Mouse (Mus musculus) liver, adult 2 months (tissue): ENCODE results near the gene Nlgn3. TPM values are rescaled to one million over a fixed set of nuclear protein-coding genes. Genes with fewer than 3 reads are reported as not detected.

Source experiments
- DNase-seq: peaks from one replicate; pipeline ENCODE4 v3.0.0-alpha.2; 2011; ENCODE audit warnings: low read depth, low spot score; ENCODE audit errors: extremely low read depth
- H3K27ac ChIP-seq: fragments of 200-500 bp; replicated peaks from 2 replicates; pipeline ENCODE4 v1.5.1; 2012; ENCODE audit warnings: low read depth, mild to moderate bottlenecking, control low read depth, inconsistent platforms, low read length; ENCODE audit not compliant: insufficient read depth
- H3K27me3 ChIP-seq: fragments of 200-500 bp; 2 replicates; pipeline ENCODE4 v1.6.1; 2012; ENCODE audit warnings: mild to moderate bottlenecking, moderate library complexity, low read length, inconsistent platforms; ENCODE audit not compliant: control insufficient read depth, insufficient read depth
- H3K36me3 ChIP-seq: fragments of 200-500 bp; 2 replicates; pipeline ENCODE4 v1.6.1; 2012; ENCODE audit warnings: low read length, inconsistent platforms; ENCODE audit not compliant: control insufficient read depth, insufficient read depth
- H3K4me1 ChIP-seq: fragments of 200-500 bp; 2 replicates; pipeline ENCODE4 v1.6.1; 2011; ENCODE audit warnings: low read length; ENCODE audit not compliant: control insufficient read depth, insufficient read depth
- H3K4me3 ChIP-seq: fragments of 200-500 bp; 2 replicates; pipeline ENCODE4 v1.5.1; 2011; ENCODE audit warnings: low read depth, mild to moderate bottlenecking, control low read depth, low read length, moderate library complexity; ENCODE audit not compliant: insufficient read depth
- H3K79me2 ChIP-seq: fragments of 200-500 bp; 2 replicates; pipeline ENCODE4 v1.6.1; 2012; ENCODE audit warnings: inconsistent platforms, mild to moderate bottlenecking, low read length, moderate library complexity; ENCODE audit not compliant: control insufficient read depth, insufficient read depth
- H3K9ac ChIP-seq: fragments of 200-500 bp; 2 replicates; pipeline ENCODE4 v1.6.1; 2012; ENCODE audit warnings: low read depth, mild to moderate bottlenecking, control low read depth, inconsistent platforms, low read length
- CTCF ChIP-seq: fragments of 200-500 bp; IDR thresholded peaks from 2 replicates; pipeline ENCODE4 v1.5.1; 2011; ENCODE audit warnings: low read depth, low read length, control low read depth
- POLR2A ChIP-seq: fragments of 200-500 bp; IDR thresholded peaks from 2 replicates; pipeline ENCODE4 v1.6.1; 2011; ENCODE audit warnings: low read length, control low read depth; ENCODE audit not compliant: insufficient read depth; ENCODE audit errors: extremely low read depth
- WGBS: fragments of 180-500 bp; shearing (Covaris S2); methylation state at CpG from one replicate; pipeline ENCODE4 v1.1.7; 2018; 5-methylcytosine and 5-hydroxymethylcytosine counted together
- polyA plus RNA-seq: library from polyadenylated mRNA; depleted of rRNA; stranded (reverse); fragments of >200 nt; gene quantifications from 2 replicates; pipeline ENCODE4 v1.2.3, GENCODE M21; 2012; rRNA removed
- total RNA-seq: library from RNA; depleted of rRNA; stranded (reverse); fragments of >200 nt; gene quantifications from 2 replicates; pipeline ENCODE4 v1.2.3, GENCODE M21; 2014; rRNA removed

Gene Nlgn3
- total and polyA plus RNA-seq, 2 experiments: under 0.01 to 0.01 TPM

DNA sequence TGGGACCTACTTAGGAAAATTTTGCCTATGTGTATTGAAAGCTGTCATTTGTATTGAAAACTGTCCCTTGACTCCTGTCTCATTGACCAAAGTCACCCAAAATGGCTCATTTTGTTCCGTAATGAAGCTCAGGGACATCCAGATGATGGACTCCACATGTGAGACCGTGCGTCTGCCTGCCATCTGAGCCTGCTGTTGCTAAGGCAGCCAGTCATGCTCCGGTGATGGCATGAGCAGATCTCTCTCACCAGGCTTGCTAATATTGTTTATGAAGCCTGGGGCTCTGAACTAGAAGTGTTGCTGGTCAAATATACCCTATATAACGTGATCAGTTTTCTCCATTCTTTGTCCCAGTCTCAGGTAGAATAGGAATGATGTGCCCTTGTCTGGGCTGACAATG lies 74.0 kb downstream of the Nlgn3 start:
- whole genome bisulfite sequencing: 87% methylated on average over 5 of the region's 5 CpGs

More for the DNA sequence above, 74.0 kb downstream of the Nlgn3 start:
- Histone ChIP-seq H3K27me3 (no peaks in the 10 kb centered on the region), H3K27ac (peak overlapping the region; percentile 40; the same call in 1 of the 2 replicates), H3K36me3 (no peaks in the 10 kb centered on the region), H3K9ac (no peak overlapping the region), H3K79me2 (peaks cover 4% of the 10 kb centered on the region; the same call in 1 of the 2 replicates), H3K4me1 (peaks cover 19% of the 10 kb centered on the region), H3K4me3 (no peak overlapping the region)
- TF ChIP-seq CTCF (no peak), POLR2A (no peak)
- DNase-seq: no peak

Other genes starting within 250 kb of the Nlgn3 start
- 0.09 TPM in 1 of 2 replicates, not detected in the other for gene Tex11, start 239.5 kb upstream of the Nlgn3 start, total RNA-seq
- not detected in 2 replicates for gene Tex11, start 239.5 kb upstream of the Nlgn3 start, polyA plus RNA-seq
- gene Slc7a3, start 213.1 kb upstream of the Nlgn3 start, total RNA-seq: 0.07 TPM in 1 of 2 replicates, not detected in the other
- 0.04 TPM in 1 of 2 replicates, not detected in the other for gene Slc7a3, start 213.1 kb upstream of the Nlgn3 start, polyA plus RNA-seq
- gene Snx12, start 76.6 kb upstream of the Nlgn3 start, total RNA-seq: 9.0 and 14.8 TPM in 2 replicates
- 9.1 and 10.7 TPM in 2 replicates for gene Snx12, start 76.6 kb upstream of the Nlgn3 start, polyA plus RNA-seq
- gene Foxo4, start 44.6 kb upstream of the Nlgn3 start, total RNA-seq: 12.9 and 13.6 TPM in 2 replicates
- gene Foxo4, start 44.6 kb upstream of the Nlgn3 start, polyA plus RNA-seq: 24.8 and 26.5 TPM in 2 replicates
- not detected in 2 replicates for gene Gm614, start 35.2 kb upstream of the Nlgn3 start, total RNA-seq
- not detected in 2 replicates for gene Gm614, start 35.2 kb upstream of the Nlgn3 start, polyA plus RNA-seq
- 2.4 and 3.8 TPM in 2 replicates for gene Il2rg, start 30.9 kb upstream of the Nlgn3 start, total RNA-seq
- gene Il2rg, start 30.9 kb upstream of the Nlgn3 start, polyA plus RNA-seq: 1.1 and 4.3 TPM in 2 replicates
- gene Gm20489, start 30.1 kb upstream of the Nlgn3 start, total RNA-seq: not detected in 2 replicates
- not detected in 2 replicates for gene Gm20489, start 30.1 kb upstream of the Nlgn3 start, polyA plus RNA-seq
- 8.1 and 13.8 TPM in 2 replicates for gene Med12, start 25.1 kb upstream of the Nlgn3 start, total RNA-seq
- gene Med12, start 25.1 kb upstream of the Nlgn3 start, polyA plus RNA-seq: 33.7 and 59.4 TPM in 2 replicates
- 656 and 716 TPM in 2 replicates for gene Gjb1, start 77.2 kb downstream of the Nlgn3 start, total RNA-seq
- 1,676 and 1,804 TPM in 2 replicates for gene Gjb1, start 77.2 kb downstream of the Nlgn3 start, polyA plus RNA-seq
- gene Zmym3, start 121.7 kb downstream of the Nlgn3 start, total RNA-seq: 6.8 and 8.5 TPM in 2 replicates
- gene Zmym3, start 121.7 kb downstream of the Nlgn3 start, polyA plus RNA-seq: 7.0 and 9.1 TPM in 2 replicates
- gene Nono, start 130.2 kb downstream of the Nlgn3 start, total RNA-seq: 76.9 and 83.3 TPM in 2 replicates
- gene Nono, start 130.2 kb downstream of the Nlgn3 start, polyA plus RNA-seq: 36.5 and 38.4 TPM in 2 replicates
- gene Itgb1bp2, start 149.9 kb downstream of the Nlgn3 start, total RNA-seq: 0.40 and 1.2 TPM in 2 replicates
- gene Itgb1bp2, start 149.9 kb downstream of the Nlgn3 start, polyA plus RNA-seq: 0.10 and 0.28 TPM in 2 replicates
- 11.6 and 13.3 TPM in 2 replicates for gene Taf1, start 233.6 kb downstream of the Nlgn3 start, total RNA-seq
- gene Taf1, start 233.6 kb downstream of the Nlgn3 start, polyA plus RNA-seq: 1.0 and 1.7 TPM in 2 replicates